Mouse (Mus musculus): ENCODE results near the gene Aff4. TPM values are rescaled to one million over a fixed set of nuclear protein-coding genes. Genes with fewer than 3 reads are reported as not detected.
"Not testable (repeated sequence)": the region's sequence is repeated elsewhere in the genome, so short reads cannot be mapped to it uniquely, and the experiment has no call there.

Gene Aff4
- polyA plus RNA-seq, 1 experiment from 2014 or later = 53.4 TPM

- Histone ChIP-seq H3K36me3 (peaks cover 92% of the 10 kb centered on the region), H3K27ac (no peak overlapping the region), H3K9me3 (no peaks in the 10 kb centered on the region), H3K27me3 (no peaks in the 10 kb centered on the region), H3K4me3 (no peak overlapping the region), H3K4me1 (no peaks in the 10 kb centered on the region), H3K9ac (no peak overlapping the region), H3K4me2 (no peak overlapping the region)
- ATAC-seq (ENCODE audit: borderline replicate concordance, extremely low read depth, low FRiP score, low TSS enrichment) = no peak
These were observed 61.1 kb downstream of the Aff4 start for GRCm38 (mm10) chr11:53411738-53412137.

- no peak overlapping the region for H3K4me2 ChIP-seq
- no peak for ATAC-seq (ENCODE audit: borderline replicate concordance, extremely low read depth, low FRiP score, low TSS enrichment)
- no peak overlapping the region for H3K4me3 ChIP-seq
- 88% methylated on average over 4 of the region's 4 CpGs for WGBS
- H3K36me3 ChIP-seq = peaks cover 95% of the 10 kb centered on the region
- no peak overlapping the region for H3K9ac ChIP-seq
- H3K4me1 ChIP-seq = no peaks in the 10 kb centered on the region
- no peak overlapping the region for H3K27ac ChIP-seq
- H3K27me3 ChIP-seq = no peaks in the 10 kb centered on the region
- no peaks in the 10 kb centered on the region for H3K9me3 ChIP-seq
These were observed 63.2 kb downstream of the Aff4 start for GRCm38 (mm10) chr11:53413871-53414270.

GRCm38 (mm10) chr11:53418048-53418447 lies 67.4 kb downstream of the Aff4 start:
- peaks cover 68% of the 10 kb centered on the region for H3K36me3 ChIP-seq

DNA sequence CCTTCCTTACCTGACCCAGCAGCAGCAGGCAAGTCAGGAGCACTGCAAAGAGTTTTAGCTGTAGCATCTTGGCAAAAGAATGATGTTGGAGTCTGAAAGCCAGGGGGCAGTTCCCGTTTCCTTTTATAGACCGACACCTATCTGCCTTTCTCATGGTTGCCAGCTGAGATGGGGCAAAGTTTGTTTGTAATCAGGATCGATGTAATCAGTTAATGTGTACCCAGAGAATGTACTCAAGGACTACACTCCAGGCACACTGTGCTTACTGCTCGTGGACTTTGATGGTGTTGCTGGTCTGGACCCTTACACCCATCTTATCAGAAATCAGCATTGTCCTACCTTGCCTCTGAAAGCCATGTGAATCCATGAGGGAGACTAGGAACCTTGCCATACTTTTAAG lies 72.4 kb downstream of the Aff4 start, which contains the start of gene Leap2:
TSS of gene Leap2 (minus strand) at position 135 of the 400 bp plus-strand sequence.
- Histone ChIP-seq H3K27ac (no peak within 1 kb of the TSS), H3K4me2 (no peak within 1 kb of the TSS), H3K9me3 (no peaks in the 10 kb centered on the region), H3K36me3 (peaks cover 25% of the 10 kb centered on the region), H3K27me3 (no peaks in the 10 kb centered on the region), H3K4me1 (no peaks in the 10 kb centered on the region), H3K9ac (no peak within 1 kb of the TSS), H3K4me3 (no peak within 1 kb of the TSS)
- WGBS = 75% methylated on average over 4 of the region's 4 CpGs
- ATAC-seq (ENCODE audit: borderline replicate concordance, extremely low read depth, low FRiP score, low TSS enrichment) = no peak

More at GRCm38 (mm10) chr11:53418048-53418447, 67.4 kb downstream of the Aff4 start:
- no peaks in the 10 kb centered on the region for H3K27me3 ChIP-seq
- no peak for ATAC-seq (ENCODE audit: borderline replicate concordance, extremely low read depth, low FRiP score, low TSS enrichment)
- no peak overlapping the region for H3K4me2 ChIP-seq
- H3K4me1 ChIP-seq = no peaks in the 10 kb centered on the region
- H3K9ac ChIP-seq = no peak overlapping the region
- H3K4me3 ChIP-seq = no peak overlapping the region
- no peaks in the 10 kb centered on the region for H3K9me3 ChIP-seq
- no peak overlapping the region for H3K27ac ChIP-seq

DNA sequence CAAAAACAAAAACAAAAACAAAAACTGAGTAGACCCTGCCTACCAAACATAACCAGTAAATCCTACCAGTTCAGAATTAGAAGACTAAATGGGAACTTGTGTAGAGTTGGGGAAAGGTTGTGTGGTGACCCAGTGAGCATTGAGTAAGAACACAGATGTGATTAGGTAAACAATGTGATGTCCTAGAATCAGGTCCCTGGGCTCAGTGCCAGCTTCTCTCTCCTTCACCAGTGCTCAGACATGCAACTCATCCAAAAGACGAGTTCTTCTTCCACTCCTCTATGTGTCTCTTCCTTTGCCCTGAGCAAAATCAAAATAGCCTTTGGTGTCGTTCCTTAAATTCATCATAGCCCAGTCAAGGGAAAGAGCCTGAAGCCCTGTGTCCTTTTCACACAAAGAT lies 74.2 kb downstream of the Aff4 start:
- Histone ChIP-seq H3K4me3 (no peak overlapping the region), H3K4me1 (peaks cover 7% of the 10 kb centered on the region), H3K9ac (no peak overlapping the region), H3K27ac (no peak overlapping the region), H3K27me3 (no peaks in the 10 kb centered on the region), H3K9me3 (no peaks in the 10 kb centered on the region), H3K36me3 (peaks cover 19% of the 10 kb centered on the region; the same call in 1 of the 2 replicates), H3K4me2 (no peak overlapping the region)
- no peak for ATAC-seq (ENCODE audit: borderline replicate concordance, extremely low read depth, low FRiP score, low TSS enrichment)
- WGBS = 52% methylated on average over 2 of the region's 2 CpGs

DNA sequence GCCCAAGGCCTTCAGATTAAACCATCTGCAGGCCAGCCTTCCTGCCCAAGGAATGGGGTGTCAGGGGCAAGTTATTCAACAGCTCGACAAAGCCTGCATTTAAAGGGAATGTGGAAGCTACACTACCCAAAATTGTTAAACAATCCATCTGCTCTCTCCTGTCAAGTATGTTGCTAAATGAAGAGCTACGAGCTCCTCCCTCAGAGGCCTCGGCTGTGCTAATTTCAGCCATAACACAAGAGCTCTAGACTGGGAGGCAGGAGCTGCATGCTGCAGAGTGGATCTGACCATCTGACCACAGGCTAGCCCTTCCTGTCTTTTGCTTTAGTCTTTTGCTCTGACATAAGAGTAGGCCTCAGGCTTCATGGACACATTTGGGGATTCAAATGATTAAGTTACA lies 74.6 kb downstream of the Aff4 start:
- Histone ChIP-seq H3K9ac (no peak overlapping the region), H3K4me2 (no peak overlapping the region), H3K27me3 (no peaks in the 10 kb centered on the region), H3K4me3 (no peak overlapping the region), H3K9me3 (no peaks in the 10 kb centered on the region), H3K27ac (no peak overlapping the region), H3K4me1 (peaks cover 10% of the 10 kb centered on the region), H3K36me3 (peaks cover 15% of the 10 kb centered on the region; the same call in 1 of the 2 replicates)
- 36% methylated on average over 3 of the region's 3 CpGs for WGBS
- no peak for ATAC-seq (ENCODE audit: borderline replicate concordance, extremely low read depth, low FRiP score, low TSS enrichment)

GRCm38 (mm10) chr11:53425711-53426255 lies 75.2 kb downstream of the Aff4 start:
- Histone ChIP-seq H3K27ac (no peak overlapping the region), H3K36me3 (peaks cover 14% of the 10 kb centered on the region; the same call in 1 of the 2 replicates), H3K9ac (no peak overlapping the region), H3K27me3 (no peaks in the 10 kb centered on the region), H3K4me3 (no peak overlapping the region), H3K4me1 (peaks cover 10% of the 10 kb centered on the region), H3K9me3 (no peaks in the 10 kb centered on the region), H3K4me2 (no peak overlapping the region)
- no peak for ATAC-seq (ENCODE audit: borderline replicate concordance, extremely low read depth, low FRiP score, low TSS enrichment)
- WGBS = 75% methylated on average over 6 of the region's 6 CpGs

GRCm38 (mm10) chr11:53426914-53427313 lies 76.3 kb downstream of the Aff4 start:
- H3K27ac ChIP-seq; H3K27me3 ChIP-seq; ATAC-seq (ENCODE audit: borderline replicate concordance, extremely low read depth, low FRiP score, low TSS enrichment); H3K9ac ChIP-seq; H3K9me3 ChIP-seq; H3K4me2 ChIP-seq; H3K4me3 ChIP-seq: not testable (repeated sequence)
- Histone ChIP-seq H3K36me3 (peaks cover 14% of the 10 kb centered on the region; the same call in 1 of the 2 replicates), H3K4me1 (peaks cover 13% of the 10 kb centered on the region)
- 72% methylated on average over 3 of the region's 3 CpGs for WGBS

- WGBS = 86% methylated on average over 3 of the region's 3 CpGs
- Histone ChIP-seq H3K27ac (no peak overlapping the region), H3K4me2 (no peak overlapping the region), H3K27me3 (no peaks in the 10 kb centered on the region), H3K9ac (no peak overlapping the region), H3K9me3 (no peaks in the 10 kb centered on the region), H3K4me3 (no peak overlapping the region), H3K4me1 (peaks cover 13% of the 10 kb centered on the region), H3K36me3 (peaks cover 14% of the 10 kb centered on the region; the same call in 1 of the 2 replicates)
- ATAC-seq (ENCODE audit: borderline replicate concordance, extremely low read depth, low FRiP score, low TSS enrichment) = no peak
These were observed 77.5 kb downstream of the Aff4 start for GRCm38 (mm10) chr11:53427993-53428715.

- 92% methylated on average over 5 of the region's 5 CpGs for WGBS
- Histone ChIP-seq H3K27me3 (no peaks in the 10 kb centered on the region), H3K4me1 (peaks cover 13% of the 10 kb centered on the region), H3K9me3 (no peaks in the 10 kb centered on the region), H3K36me3 (peaks cover 14% of the 10 kb centered on the region; the same call in 1 of the 2 replicates), H3K27ac (no peak overlapping the region), H3K9ac (no peak overlapping the region), H3K4me2 (no peak overlapping the region), H3K4me3 (no peak overlapping the region)
- ATAC-seq (ENCODE audit: borderline replicate concordance, extremely low read depth, low FRiP score, low TSS enrichment) = no peak
These were observed 78.1 kb downstream of the Aff4 start for GRCm38 (mm10) chr11:53428716-53429057.

- H3K4me3 ChIP-seq = peak overlapping the region; percentile 80; the same call in 1 of the 2 replicates
- no peaks in the 10 kb centered on the region for H3K27me3 ChIP-seq
- no peak for ATAC-seq (ENCODE audit: borderline replicate concordance, extremely low read depth, low FRiP score, low TSS enrichment)
- peak overlapping the region; percentile 83 for H3K4me2 ChIP-seq
- H3K4me1 ChIP-seq = peaks cover 13% of the 10 kb centered on the region
- H3K36me3 ChIP-seq = peaks cover 14% of the 10 kb centered on the region; the same call in 1 of the 2 replicates
- H3K9ac ChIP-seq = no peak overlapping the region
- H3K27ac ChIP-seq = no peak overlapping the region
- no peaks in the 10 kb centered on the region for H3K9me3 ChIP-seq
These were observed 78.5 kb downstream of the Aff4 start for GRCm38 (mm10) chr11:53429182-53429581.

DNA sequence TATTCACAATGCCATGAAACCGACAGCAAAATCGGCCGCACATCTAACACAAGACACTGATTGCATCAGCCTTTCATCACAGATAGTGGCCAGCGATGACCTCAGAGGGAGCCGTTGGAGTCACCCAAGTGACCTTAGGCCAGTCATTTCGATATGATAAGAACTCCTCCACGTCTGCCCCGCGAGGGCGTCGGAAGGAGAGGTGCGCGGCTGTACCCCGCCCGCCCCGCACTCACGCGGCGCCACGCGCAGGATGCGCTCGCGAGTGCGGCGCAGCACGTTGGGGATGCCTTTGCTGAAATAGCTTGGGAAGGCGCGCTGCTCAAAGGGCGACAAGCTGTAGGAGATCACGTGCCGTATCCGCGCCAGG lies 79.7 kb downstream of the Aff4 start:
- Histone ChIP-seq H3K36me3 (peaks cover 14% of the 10 kb centered on the region; the same call in 1 of the 2 replicates), H3K9me3 (no peaks in the 10 kb centered on the region), H3K4me2 (peak overlapping the region; percentile 83), H3K4me1 (peaks cover 13% of the 10 kb centered on the region), H3K27me3 (no peaks in the 10 kb centered on the region), H3K9ac (peak overlapping the region; percentile 81), H3K27ac (peak overlapping the region; percentile 43), H3K4me3 (peak overlapping the region; percentile 80)
- WGBS = under 1% methylated on average over 34 of the region's 34 CpGs
- ATAC-seq (ENCODE audit: borderline replicate concordance, extremely low read depth, low FRiP score, low TSS enrichment) = peak; percentile 29

Data from lung, embryonic 15.5 days (tissue).